Mouse (Mus musculus) retina, embryonic 14.5 days (tissue): Measurements from ENCODE around the gene Cnbd2.

Experiments used
- DNase-seq: peaks from one replicate; pipeline ENCODE4 v3.0.0-alpha.2; 2015; ENCODE audit warnings: low spot score

Cnbd2 gene

GRCm38 (mm10) chr2:156311841-156312291 lies 233 bp upstream of the Cnbd2 start:
- peak; percentile 62 for DNase-seq

DNA sequence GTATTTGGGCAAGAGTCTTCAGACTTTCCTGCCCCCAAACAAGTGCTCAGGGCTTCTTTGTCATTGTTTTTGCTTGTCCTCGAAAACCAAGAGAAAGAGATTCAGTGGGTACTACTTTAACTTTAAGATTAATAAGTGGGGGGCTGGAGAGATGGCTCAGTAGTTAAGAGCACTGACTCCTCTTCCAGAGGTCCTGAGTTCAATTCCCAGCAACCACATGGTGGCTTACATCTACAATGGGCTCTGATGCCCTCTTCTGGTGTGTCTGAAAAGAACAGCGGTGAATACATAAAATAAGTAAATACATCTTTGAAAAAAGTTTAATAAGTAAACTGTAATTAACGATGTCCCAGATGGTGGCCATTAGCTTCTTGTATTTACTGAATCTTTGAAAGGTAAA lies 1.1 kb downstream of the Cnbd2 start:
- no peak for DNase-seq

GRCm38 (mm10) chr2:156314811-156315210 lies 2.7 kb downstream of the Cnbd2 start:
- no peak for DNase-seq

DNA sequence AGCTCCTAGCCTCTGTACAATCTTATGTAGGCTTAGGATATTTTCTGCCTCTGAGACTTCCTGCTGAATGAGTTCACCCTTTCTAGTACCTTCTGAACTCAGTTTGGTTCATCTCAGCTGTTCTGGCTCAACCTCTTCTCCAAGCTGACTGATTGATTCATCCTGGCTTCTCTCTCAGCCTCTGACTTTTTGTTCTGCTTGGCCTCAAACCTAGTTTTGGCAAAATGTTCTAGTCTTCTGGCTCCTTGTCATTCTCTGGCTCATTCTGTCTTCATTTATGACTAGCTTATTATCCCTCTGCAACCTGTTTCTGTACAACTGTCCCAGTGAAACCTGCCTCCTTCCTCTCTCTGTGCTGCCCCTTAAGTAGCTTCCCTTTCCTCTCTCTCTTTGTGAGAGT lies 6.4 kb downstream of the Cnbd2 start:
- DNase-seq, result no peak

- DNase-seq, result no peak
Observed at GRCm38 (mm10) chr2:156321538-156321937, 9.4 kb downstream of the Cnbd2 start.

GRCm38 (mm10) chr2:156324116-156324588 lies 12.1 kb downstream of the Cnbd2 start:
- DNase-seq, result no peak

- no peak for DNase-seq
Observed at GRCm38 (mm10) chr2:156324681-156325080, 12.6 kb downstream of the Cnbd2 start.

- no peak for DNase-seq
Observed at GRCm38 (mm10) chr2:156330681-156331080, 18.6 kb downstream of the Cnbd2 start.

GRCm38 (mm10) chr2:156331446-156331965 lies 19.4 kb downstream of the Cnbd2 start:
- DNase-seq, result no peak

DNA sequence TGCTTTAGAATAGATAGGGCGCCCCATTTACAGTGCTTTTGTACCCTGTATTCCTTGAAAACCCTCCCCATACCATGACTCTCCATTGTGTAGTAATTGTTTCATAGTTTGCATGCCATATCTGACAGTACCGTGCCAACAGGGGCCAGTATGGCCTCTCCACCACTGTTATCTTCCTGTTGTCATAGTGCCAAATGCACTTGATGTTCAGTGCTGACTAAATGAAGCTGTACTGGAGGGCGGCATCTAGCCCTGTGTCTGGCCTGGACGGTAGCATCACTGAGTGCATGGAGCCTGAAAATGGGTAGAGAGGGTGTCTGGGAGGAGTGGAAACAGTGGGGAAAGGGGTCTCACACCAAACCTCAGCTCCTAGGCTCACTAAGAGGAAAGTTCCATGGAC lies 28.0 kb downstream of the Cnbd2 start:
- no peak for DNase-seq

DNA sequence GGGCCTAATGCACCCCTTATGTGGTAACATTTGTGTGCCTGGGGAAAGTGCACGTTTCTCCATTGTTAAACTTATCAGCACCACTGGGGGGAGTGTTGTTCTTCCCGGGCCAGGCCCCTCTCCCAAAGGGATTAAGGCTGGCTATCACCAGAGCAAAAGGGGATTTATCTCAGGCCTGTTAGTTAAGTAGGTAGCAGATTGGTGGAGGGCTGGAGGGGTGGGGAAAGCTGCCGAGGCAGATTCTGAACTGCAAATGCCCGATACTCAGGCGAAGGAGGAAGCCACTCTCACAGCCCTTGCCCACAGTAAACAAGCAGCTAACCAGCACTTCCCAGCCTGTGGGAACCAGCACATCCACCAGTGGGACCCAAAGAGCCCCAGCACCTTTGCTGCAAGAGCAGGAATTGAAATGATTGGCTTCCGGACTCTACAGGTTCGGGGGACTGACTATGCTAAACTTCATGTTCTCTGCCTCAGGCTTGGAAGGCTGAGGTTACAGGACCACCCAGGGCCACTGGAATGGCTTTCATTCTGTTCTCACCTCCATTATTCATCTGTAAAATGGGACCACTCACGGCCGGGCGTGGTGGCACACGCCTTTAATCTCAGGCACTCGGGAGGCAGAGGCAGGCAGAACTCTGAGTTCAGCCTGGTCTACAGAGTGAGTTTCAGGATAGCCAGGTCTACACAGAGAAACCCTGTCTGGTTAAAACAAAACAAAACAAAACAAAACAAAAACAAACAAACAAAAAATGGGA lies 32.9 kb downstream of the Cnbd2 start:
- peak; percentile 86 for DNase-seq

DNA sequence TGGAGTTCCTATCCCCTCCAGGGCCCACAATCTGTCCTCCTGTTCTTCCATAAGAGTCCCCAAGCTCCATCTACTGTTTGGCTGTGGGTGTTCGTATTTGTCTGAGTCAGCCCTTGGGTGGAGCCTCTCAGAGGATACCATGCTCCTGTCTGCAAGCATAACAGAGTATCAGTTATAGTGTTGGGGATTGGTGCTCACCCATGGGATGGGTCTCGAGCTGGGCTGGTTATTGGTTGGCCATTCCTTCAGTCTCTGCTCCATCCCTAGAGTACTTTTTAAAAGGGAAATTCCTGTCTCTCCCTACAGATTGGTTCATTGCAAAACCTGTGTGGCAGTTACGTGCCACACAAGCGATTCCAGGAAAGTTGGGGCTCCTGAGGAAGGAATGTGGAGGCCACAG lies 36.7 kb downstream of the Cnbd2 start:
- no peak for DNase-seq

DNA sequence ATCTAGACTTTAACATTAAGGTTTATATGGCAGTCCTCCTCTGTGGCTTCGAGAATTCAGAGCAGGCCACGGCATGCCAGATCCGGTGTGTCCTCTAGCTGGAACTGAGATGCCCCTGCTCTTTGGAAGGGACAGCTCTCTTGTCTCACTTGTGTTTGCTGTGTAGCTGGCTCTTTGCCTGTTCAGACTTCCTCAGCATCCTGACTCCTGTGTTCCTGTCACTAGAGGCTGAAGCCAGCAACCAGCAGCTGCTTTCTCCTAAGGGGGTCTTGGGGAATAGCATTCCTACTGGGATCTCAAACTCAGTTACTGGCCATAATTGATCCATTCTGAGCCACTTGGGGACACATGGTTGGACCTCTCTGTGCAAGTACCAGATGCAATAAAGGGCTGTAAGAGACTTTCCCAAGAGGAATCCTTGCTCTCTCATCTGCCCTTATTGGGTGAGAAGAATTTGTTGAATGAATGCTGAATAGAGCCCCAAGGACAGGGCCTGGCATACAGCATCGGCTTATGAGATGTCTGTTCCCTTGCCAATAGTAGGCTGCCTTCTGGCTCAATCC lies 37.3 kb downstream of the Cnbd2 start:
- DNase-seq, result no peak

DNA sequence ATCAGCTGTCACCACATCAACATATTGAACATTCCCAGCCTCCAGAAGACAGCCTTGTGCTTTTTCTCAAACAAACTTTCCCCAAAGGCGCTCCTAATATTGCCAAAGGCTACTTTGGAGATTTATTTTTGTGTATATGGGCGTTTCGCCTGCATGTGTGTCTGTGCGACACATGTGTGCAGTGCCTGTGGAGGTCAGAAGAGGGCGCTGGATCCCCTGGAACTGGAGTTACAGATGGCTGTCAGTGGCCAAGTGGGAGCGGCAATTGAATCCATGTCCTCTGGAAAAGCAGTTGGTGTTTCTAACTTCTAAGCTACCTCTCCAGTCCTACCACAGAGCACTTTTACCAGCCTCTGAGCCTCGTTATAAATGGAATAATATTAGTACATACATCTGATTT lies 39.1 kb downstream of the Cnbd2 start:
- peak; percentile 17 for DNase-seq

- no peak for DNase-seq
Observed at GRCm38 (mm10) chr2:156352413-156353165, 40.5 kb downstream of the Cnbd2 start.

DNA sequence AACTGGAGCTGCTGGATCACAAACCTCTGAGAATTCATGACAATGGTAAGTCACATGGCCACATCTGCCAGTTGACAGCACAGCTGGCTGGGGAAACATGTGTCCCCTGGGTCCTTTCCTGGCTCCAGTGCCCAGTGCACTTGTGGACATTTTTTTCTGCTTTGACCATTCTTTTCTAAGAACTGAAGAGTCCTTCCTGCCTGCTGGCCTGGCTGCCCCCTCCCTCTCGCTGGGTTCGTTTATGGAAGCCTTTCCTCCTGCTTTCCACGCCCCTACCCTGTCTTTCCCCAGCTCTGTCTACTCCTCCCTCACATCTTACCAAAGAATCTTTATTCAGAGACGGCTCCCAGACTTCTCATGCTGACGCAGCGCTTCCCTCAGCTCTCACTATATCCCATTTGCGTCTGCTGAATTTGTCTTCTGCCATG lies 41.2 kb downstream of the Cnbd2 start:
- DNase-seq, result no peak

- no peak for DNase-seq
Observed at GRCm38 (mm10) chr2:156356031-156356430, 43.9 kb downstream of the Cnbd2 start.

GRCm38 (mm10) chr2:156368465-156368864 lies 56.4 kb downstream of the Cnbd2 start:
- DNase-seq, result no peak

GRCm38 (mm10) chr2:156370896-156371295 lies 58.8 kb downstream of the Cnbd2 start:
- DNase-seq, result no peak

GRCm38 (mm10) chr2:156376956-156377355 lies 64.9 kb downstream of the Cnbd2 start:
- DNase-seq, result no peak

DNA sequence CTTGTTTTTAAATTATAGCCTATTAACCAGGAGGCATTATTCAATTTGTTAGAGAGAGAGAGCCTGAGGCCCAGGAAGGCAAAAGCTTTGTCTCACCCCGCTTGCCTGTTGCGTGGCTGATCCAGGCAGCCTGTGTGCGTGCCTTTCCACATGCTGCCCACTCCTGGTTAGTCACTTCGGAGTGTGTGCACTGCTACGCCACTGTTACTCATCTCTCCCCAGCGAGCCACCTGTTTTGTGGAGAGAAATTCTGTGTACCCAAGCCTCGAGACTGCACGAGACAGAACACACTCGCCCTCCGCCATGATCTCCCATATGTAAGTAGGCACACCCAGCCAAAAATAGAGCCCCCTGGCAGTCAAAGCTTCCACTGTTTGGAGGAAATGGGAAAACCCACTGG lies 67.8 kb downstream of the Cnbd2 start:
- no peak for DNase-seq

DNA sequence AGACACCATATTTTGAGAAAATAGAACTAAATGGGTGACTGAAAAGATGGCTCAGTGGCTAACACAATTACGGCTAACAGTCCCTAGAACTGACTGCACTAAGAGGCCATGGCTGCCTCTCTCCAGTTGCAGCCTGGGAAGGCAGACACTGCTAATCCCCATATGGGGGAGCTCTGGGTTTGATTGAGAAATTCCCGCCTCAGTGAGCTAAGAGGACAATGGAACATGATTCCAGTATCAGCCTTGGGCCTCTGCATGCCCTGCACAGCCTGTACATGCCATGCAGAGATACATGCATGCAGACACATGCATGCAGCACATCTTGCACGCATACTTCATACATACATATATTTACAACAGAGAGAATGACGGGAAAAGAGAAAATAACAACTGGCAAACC lies 69.3 kb downstream of the Cnbd2 start:
- DNase-seq, result peak; percentile 51
